Mouse (Mus musculus): ENCODE data around the gene Olfr1160. TPM values are rescaled to one million over a fixed set of nuclear protein-coding genes. Genes with fewer than 3 reads are reported as not detected.

The Olfr1160 gene
- not detected for polyA plus RNA-seq (2017; shearing (Covaris generic))

GRCm38 (mm10) chr2:88007515-88008318, at the start of gene Olfr1160:
Olfr1160 (minus strand) TSS chr2:88008268.

GRCm38 (mm10) chr2:88051029-88051428, 43.0 kb upstream of the Olfr1160 start, which contains the start of gene Olfr1162:
Olfr1162 (minus strand) TSS chr2:88051129.

GRCm38 (mm10) chr2:88037599-88037998, 29.5 kb upstream of the Olfr1160 start, which contains the start of gene Olfr73:
Olfr73 (minus strand) TSS chr2:88037699.

GRCm38 (mm10) chr2:88022474-88022873, 14.4 kb upstream of the Olfr1160 start, which contains the start of gene Olfr1161:
Olfr1161 (plus strand) TSS chr2:88022774.

GRCm38 (mm10) chr2:87989813-87990212, 18.3 kb downstream of the Olfr1160 start, which contains the start of gene Olfr1158:
Olfr1158 (plus strand) TSS chr2:87990113.

GRCm38 (mm10) chr2:87974563-87974962, 33.5 kb downstream of the Olfr1160 start, which contains the start of gene Olfr74:
Olfr74 (minus strand) TSS chr2:87974663.

GRCm38 (mm10) chr2:87968199-87968598, 39.9 kb downstream of the Olfr1160 start, which contains the start of gene Olfr1157:
Olfr1157 (minus strand) TSS chr2:87968299.

GRCm38 (mm10) chr2:87953000-87953399, 55.1 kb downstream of the Olfr1160 start, which contains the start of gene Olfr1156:
Olfr1156 (minus strand) TSS chr2:87953100.

Other genes with a start within 250 kb of the Olfr1160 start
- gene Olfr152, start 228.8 kb downstream of the Olfr1160 start, polyA plus RNA-seq (2017; shearing (Covaris generic)), result not detected
- gene Olfr1143, start 207.7 kb downstream of the Olfr1160 start, polyA plus RNA-seq (2017; shearing (Covaris generic)), result not detected
- gene Olfr1145, start 198.4 kb downstream of the Olfr1160 start, polyA plus RNA-seq (2017; shearing (Covaris generic)), result not detected
- gene Olfr1148, start 177.7 kb downstream of the Olfr1160 start, polyA plus RNA-seq (2017; shearing (Covaris generic)), result not detected
- gene Olfr1150-ps1, start 164.3 kb downstream of the Olfr1160 start, polyA plus RNA-seq (2017; shearing (Covaris generic)), result not detected
- gene Olfr1151, start 152.4 kb downstream of the Olfr1160 start, polyA plus RNA-seq (2017; shearing (Covaris generic)), result not detected
- gene Olfr1152, start 141.8 kb downstream of the Olfr1160 start, polyA plus RNA-seq (2017; shearing (Covaris generic)), result not detected
- not detected for gene Olfr1153, start 113.3 kb downstream of the Olfr1160 start, polyA plus RNA-seq (2017; shearing (Covaris generic))
- not detected for gene Olfr1154, start 103.1 kb downstream of the Olfr1160 start, polyA plus RNA-seq (2017; shearing (Covaris generic))
- gene Olfr1155, start 63.1 kb downstream of the Olfr1160 start, polyA plus RNA-seq (2017; shearing (Covaris generic)), result not detected
- 0.09 TPM for gene Olfr1156, start 55.2 kb downstream of the Olfr1160 start, polyA plus RNA-seq (2017; shearing (Covaris generic))
- gene Olfr1157, start 40.0 kb downstream of the Olfr1160 start, polyA plus RNA-seq (2017; shearing (Covaris generic)), result 0.06 TPM
- not detected for gene Olfr74, start 33.6 kb downstream of the Olfr1160 start, polyA plus RNA-seq (2017; shearing (Covaris generic))
- not detected for gene Olfr1158, start 18.2 kb downstream of the Olfr1160 start, polyA plus RNA-seq (2017; shearing (Covaris generic))
- not detected for gene Olfr1161, start 14.5 kb upstream of the Olfr1160 start, polyA plus RNA-seq (2017; shearing (Covaris generic))
- not detected for gene Olfr73, start 29.4 kb upstream of the Olfr1160 start, polyA plus RNA-seq (2017; shearing (Covaris generic))
- not detected for gene Olfr1162, start 42.9 kb upstream of the Olfr1160 start, polyA plus RNA-seq (2017; shearing (Covaris generic))
- gene Olfr1163, start 63.6 kb upstream of the Olfr1160 start, polyA plus RNA-seq (2017; shearing (Covaris generic)), result not detected
- not detected for gene Olfr1164, start 85.7 kb upstream of the Olfr1160 start, polyA plus RNA-seq (2017; shearing (Covaris generic))
- not detected for gene Olfr1166, start 120.0 kb upstream of the Olfr1160 start, polyA plus RNA-seq (2017; shearing (Covaris generic))
- gene Olfr1167, start 146.9 kb upstream of the Olfr1160 start, polyA plus RNA-seq (2017; shearing (Covaris generic)), result not detected
- not detected for gene Olfr1168, start 173.6 kb upstream of the Olfr1160 start, polyA plus RNA-seq (2017; shearing (Covaris generic))
- not detected for gene Olfr1170, start 220.1 kb upstream of the Olfr1160 start, polyA plus RNA-seq (2017; shearing (Covaris generic))

All from inflammation-experienced regulatory T-cells, adult 16 weeks (primary cell).